Comparison of ENCODE assay signal across 29 mouse cellular contexts in the genomic region with DNA sequence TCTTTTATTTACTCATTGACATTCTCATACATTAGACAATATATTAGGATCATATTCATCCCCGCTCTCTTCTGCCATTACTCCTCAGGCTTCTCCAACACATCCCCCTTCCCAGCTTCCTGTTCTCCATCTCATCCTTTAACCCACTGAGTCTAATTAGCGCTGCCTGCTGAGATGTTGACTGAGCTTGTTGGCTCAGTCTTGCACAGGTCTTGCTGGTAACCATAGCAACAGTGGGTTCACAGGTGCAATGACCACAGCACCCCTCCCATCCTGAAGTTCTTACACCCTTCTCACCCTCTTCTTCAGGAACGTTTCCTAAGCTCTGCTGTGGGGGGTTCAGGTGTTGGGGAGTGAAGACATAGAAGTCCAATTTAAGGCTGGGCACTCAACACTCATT. TPM values are rescaled to one million over a fixed set of nuclear protein-coding genes. Genes with fewer than 3 reads are reported as not detected.
DNase-seq lines count a peak whose midpoint lies in the region; ATAC-seq lines count a peak whose summit lies in the region.
"Had no signal": no experiment of that assay in that cellular context is flagged by ENCODE, and none has a peak within 500 bp of the region (broad histone marks: within the 10 kb centered on the region; RNA-seq: fewer than 3 reads in every experiment).

No protein-coding gene starts in this region.

- no peak overlapping the region for H3K4me3 ChIP-seq in limb, embryonic 11.5 days (ENCODE audit: low read depth, low read length)
- no peak overlapping the region for H3K4me3 ChIP-seq in limb, embryonic 10.5 days
- H3K4me3 ChIP-seq: embryonic facial prominence, embryonic 10.5 days; embryonic facial prominence, embryonic 13.5 days; erythroblast, embryonic 14.5 days; forebrain, embryonic 12.5 days; forebrain, embryonic 15.5 days; heart, adult 2 months; heart, embryonic 12.5 days; heart, embryonic 15.5 days had no signal

- no peak overlapping the region for H3K4me2 ChIP-seq in limb, embryonic 11.5 days (ENCODE audit: low read depth, severe bottlenecking)
- H3K4me2 ChIP-seq: embryonic facial prominence, embryonic 13.5 days; forebrain, embryonic 12.5 days; forebrain, embryonic 15.5 days; heart, embryonic 12.5 days; heart, embryonic 15.5 days; hindbrain, embryonic 14.5 days had no signal

- ATAC-seq in limb, embryonic 11.5 days (ENCODE audit: insufficient number of reproducible peaks, low FRiP score, low TSS enrichment, low read depth) = no peak
- ATAC-seq: activated CD4-positive, CD25-positive, alpha-beta regulatory T cell, adult 4 months; forebrain, embryonic 15.5 days; hindbrain, postnatal 0 days; inflammation-experienced regulatory T-cells, adult 6 months; Patski had no signal

- no peaks in the 10 kb centered on the region for H3K4me1 ChIP-seq in limb, embryonic 11.5 days (ENCODE audit: control insufficient read depth, insufficient read depth, low read length)
- H3K4me1 ChIP-seq in limb, embryonic 10.5 days = no peaks in the 10 kb centered on the region
- H3K4me1 ChIP-seq: embryonic facial prominence, embryonic 13.5 days; forebrain, embryonic 12.5 days; forebrain, embryonic 15.5 days had no signal

- peak; percentile 73 for DNase-seq in heart, adult 11 months
- DNase-seq in heart, postnatal 4 days = no peak
- peak; percentile 12 for DNase-seq in limb, embryonic 11.5 days (ENCODE audit: low spot score)
- DNase-seq in limb, embryonic 10.5 days (ENCODE audit: low spot score) = no peak
- peak; percentile 44 for DNase-seq in ZHBTc4 (ENCODE audit: low read depth, low spot score)
- no peak for DNase-seq in spleen, postnatal 14 days (ENCODE audit: low spot score in 2 of 2)
- DNase-seq: adrenal gland, adult 8-10 months; adrenal gland, postnatal 25 days; cerebellum, adult 11-12 months; cerebellum, adult 8-10 months; cerebellum, postnatal 36 days; embryo, embryonic 11 days; gastrocnemius, postnatal 25 days; heart, adult 2 months; heart, postnatal 10 days; heart, postnatal 36 days had no signal

- WGBS in limb, embryonic 11.5 days = 60% methylated on average over 3 of the region's 3 CpGs
- 56% methylated on average over 3 of the region's 3 CpGs for WGBS in limb, embryonic 10.5 days

- no peaks in the 10 kb centered on the region for H3K36me3 ChIP-seq in limb, embryonic 11.5 days (ENCODE audit: control insufficient read depth, insufficient read depth, low read length)
- H3K36me3 ChIP-seq in limb, embryonic 10.5 days = no peaks in the 10 kb centered on the region
- H3K36me3 ChIP-seq: embryonic facial prominence, embryonic 10.5 days; embryonic facial prominence, embryonic 13.5 days; forebrain, embryonic 12.5 days; forebrain, embryonic 15.5 days; G1E; heart, embryonic 12.5 days; heart, embryonic 15.5 days had no signal

- H3K27me3 ChIP-seq in limb, embryonic 11.5 days (ENCODE audit: control insufficient read depth, insufficient read depth, low read length) = no peaks in the 10 kb centered on the region
- H3K27me3 ChIP-seq in limb, embryonic 10.5 days (ENCODE audit: low read depth, poor library complexity, severe bottlenecking) = no peaks in the 10 kb centered on the region
- H3K27me3 ChIP-seq: embryonic facial prominence, embryonic 13.5 days; forebrain, embryonic 12.5 days; forebrain, embryonic 15.5 days; heart, embryonic 12.5 days; heart, embryonic 15.5 days; Patski had no signal

- no peaks in the 10 kb centered on the region; the same call in 1 of the 2 replicates for H3K9me3 ChIP-seq in limb, embryonic 11.5 days (ENCODE audit: control insufficient read depth, low read length)
- no peaks in the 10 kb centered on the region for H3K9me3 ChIP-seq in limb, embryonic 10.5 days (replicated peaks)
- H3K9me3 ChIP-seq: embryonic facial prominence, embryonic 13.5 days; forebrain, embryonic 12.5 days; forebrain, embryonic 15.5 days; G1E; heart, embryonic 15.5 days had no signal

- H3K9ac ChIP-seq in limb, embryonic 11.5 days (ENCODE audit: low read length) = no peak overlapping the region
- H3K9ac ChIP-seq: embryonic facial prominence, embryonic 13.5 days; forebrain, embryonic 12.5 days; forebrain, embryonic 15.5 days; heart, embryonic 12.5 days; heart, embryonic 15.5 days; hindbrain, embryonic 14.5 days had no signal

- H3K27ac ChIP-seq in limb, embryonic 11.5 days (replicated peaks; ENCODE audit: low read depth, low read length) = no peak overlapping the region
- H3K27ac ChIP-seq in limb, embryonic 10.5 days = no peak overlapping the region
- H3K27ac ChIP-seq: embryonic facial prominence, embryonic 10.5 days; embryonic facial prominence, embryonic 13.5 days; forebrain, embryonic 12.5 days; forebrain, embryonic 15.5 days; heart, adult 2 months; heart, embryonic 15.5 days; hindbrain, embryonic 14.5 days; hindbrain, postnatal 0 days had no signal

RNA-seq across cellular contexts. Expression of gene Lamc1, which starts 28.0 kb away (rescaled TPM):
- total RNA-seq in heart, postnatal 4 days (2021) = 100 to 1,000 TPM; 351 to 364 TPM
- 29.9 and 34.8 TPM in 2 replicates for polyA plus RNA-seq in limb, embryonic 11.5 days (2014; fragmentation: Nextera tagmentation; extraction: Ambion mirVana)
- polyA plus RNA-seq in limb, embryonic 10.5 days (2016; fragmentation: Nextera tagmentation; extraction: Ambion mirVana) = 25.4 and 25.6 TPM in 2 replicates

Comparison
In these comparisons a context has a peak if more than half of its experiments do, and no peak if none do; other contexts are left out.
1. DNase-seq: peak in heart, adult 11 months (single experiment), limb, embryonic 11.5 days (single experiment) and ZHBTc4 (single experiment); none in heart, postnatal 4 days (single experiment), limb, embryonic 10.5 days (single experiment) and spleen, postnatal 14 days (0 of 2).